Mouse (Mus musculus): ENCODE data around the gene Gm11077. TPM values are rescaled to one million over a fixed set of nuclear protein-coding genes. Genes with fewer than 3 reads are reported as not detected.

The Gm11077 gene
- not detected in 2 replicates for polyA plus RNA-seq (2012; rRNA removed; ENCODE audit: low replicate concordance)

GRCm38 (mm10) chr6:140729272-140729671 is at the start of gene Gm11077:
Gene Gm11077, plus strand, starts transcription at chr6:140729284.

Other genes starting within 250 kb of the Gm11077 start
- gene Aebp2, start 106.6 kb upstream of the Gm11077 start, polyA plus RNA-seq (2012; rRNA removed; ENCODE audit: low replicate concordance): 23.2 and 30.0 TPM in 2 replicates

Measured in subcutaneous adipose tissue, adult 2 months (tissue).